Mouse (Mus musculus) urinary bladder, adult 2 months (tissue): Measurements from ENCODE around the gene Tdgf1. TPM values are rescaled to one million over a fixed set of nuclear protein-coding genes. Genes with fewer than 3 reads are reported as not detected.

Experiments
- DNase-seq: peaks from one replicate; pipeline ENCODE4 v3.0.0; 2022; ENCODE audit warnings: low spot score
- polyA plus RNA-seq: library from polyadenylated mRNA; depleted of rRNA; stranded (reverse); fragments of >200 nt; gene quantifications from 2 replicates; pipeline ENCODE4 v1.2.3, GENCODE M21; 2012; rRNA removed

Tdgf1 gene
- polyA plus RNA-seq: not detected in 2 replicates

GRCm38 (mm10) chr9:110945926-110946325 is at the start of gene Tdgf1:
Gene Tdgf1 (minus strand): TSS chr9:110946158.
- DNase-seq: no peak

GRCm38 (mm10) chr9:110994716-110995172 is 48.8 kb upstream of the Tdgf1 start:
- peak; percentile 37 for DNase-seq

- no peak for DNase-seq
These were observed 47.3 kb upstream of the Tdgf1 start for GRCm38 (mm10) chr9:110993281-110993709.

GRCm38 (mm10) chr9:110990204-110990603 is 44.2 kb upstream of the Tdgf1 start, which contains the start of gene Rtp3:
Gene Rtp3 (minus strand): TSS chr9:110990583.
- DNase-seq: no peak

- no peak for DNase-seq
These were observed 43.6 kb upstream of the Tdgf1 start for GRCm38 (mm10) chr9:110989543-110989942.

- DNase-seq: no peak
These were observed 43.2 kb upstream of the Tdgf1 start for GRCm38 (mm10) chr9:110989141-110989540.

- DNase-seq: no peak
These were observed 42.1 kb upstream of the Tdgf1 start for GRCm38 (mm10) chr9:110988078-110988477.

- no peak for DNase-seq
These were observed 41.4 kb upstream of the Tdgf1 start for GRCm38 (mm10) chr9:110987331-110987730.

GRCm38 (mm10) chr9:110985951-110986350 is 40.0 kb upstream of the Tdgf1 start:
- DNase-seq: no peak

GRCm38 (mm10) chr9:110985541-110985940 is 39.6 kb upstream of the Tdgf1 start:
- no peak for DNase-seq

GRCm38 (mm10) chr9:110984096-110984495 is 38.1 kb upstream of the Tdgf1 start:
- no peak for DNase-seq

- DNase-seq: no peak
These were observed 36.4 kb upstream of the Tdgf1 start for GRCm38 (mm10) chr9:110982351-110982750.

GRCm38 (mm10) chr9:110979411-110979810 is 33.5 kb upstream of the Tdgf1 start:
- DNase-seq: no peak

- no peak for DNase-seq
These were observed 19.9 kb upstream of the Tdgf1 start for GRCm38 (mm10) chr9:110965910-110966231.

GRCm38 (mm10) chr9:110965062-110965909 is 19.3 kb upstream of the Tdgf1 start:
- no peak for DNase-seq

GRCm38 (mm10) chr9:110963566-110964115 is 17.7 kb upstream of the Tdgf1 start:
- no peak for DNase-seq

- DNase-seq: no peak
These were observed 15.4 kb upstream of the Tdgf1 start for GRCm38 (mm10) chr9:110961386-110961785.

- no peak for DNase-seq
These were observed 14.5 kb upstream of the Tdgf1 start for GRCm38 (mm10) chr9:110960230-110961149.

GRCm38 (mm10) chr9:110959669-110960068 is 13.7 kb upstream of the Tdgf1 start:
- no peak for DNase-seq

- DNase-seq: no peak
These were observed 10.0 kb upstream of the Tdgf1 start for GRCm38 (mm10) chr9:110955962-110956361.

- DNase-seq: no peak
These were observed 8.9 kb upstream of the Tdgf1 start for GRCm38 (mm10) chr9:110954681-110955445.
